Mouse (Mus musculus): ENCODE results near the gene Ptgdr2. TPM values are rescaled to one million over a fixed set of nuclear protein-coding genes. Genes with fewer than 3 reads are reported as not detected.

Gene Ptgdr2
- polyA plus RNA-seq, 1 experiment, result 0.88 TPM

- TF ChIP-seq POLR2A (IDR thresholded peaks at IDR 0.05; ENCODE audit: control insufficient read depth, low read depth, low read length), result no peak
- TF ChIP-seq CTCF (IDR thresholded peaks at IDR 0.05; ENCODE audit: control insufficient read depth, insufficient read depth, insufficient replicate concordance, low read depth, low read length), result peak; percentile 16; the same call in 1 of the 2 replicates
Observed at GRCm38 (mm10) chr19:10959085-10959977, 22.4 kb downstream of the Ptgdr2 start.

GRCm38 (mm10) chr19:10959978-10960346 is 23.0 kb downstream of the Ptgdr2 start:
- H3K27me3 ChIP-seq (ENCODE audit: control insufficient read depth, insufficient read depth, low read length), result no peaks in the 10 kb centered on the region
- no peak overlapping the region for H3K4me3 ChIP-seq (ENCODE audit: control insufficient read depth, low read depth, low read length)
- no peak overlapping the region; the same call in 1 of the 2 replicates for H3K27ac ChIP-seq (ENCODE audit: control insufficient read depth, insufficient read depth, low read depth, low read length)
- H3K36me3 ChIP-seq (ENCODE audit: control insufficient read depth, insufficient read depth, low read length), result no peaks in the 10 kb centered on the region
- TF ChIP-seq POLR2A (IDR thresholded peaks at IDR 0.05; ENCODE audit: control insufficient read depth, low read depth, low read length), result no peak
- no peak for TF ChIP-seq CTCF (IDR thresholded peaks at IDR 0.05; ENCODE audit: control insufficient read depth, insufficient read depth, insufficient replicate concordance, low read depth, low read length)
- H3K4me1 ChIP-seq (ENCODE audit: control insufficient read depth, insufficient read depth, low read length), result peaks cover 2% of the 10 kb centered on the region; the same call in 1 of the 2 replicates

More at GRCm38 (mm10) chr19:10959085-10959977, 22.4 kb downstream of the Ptgdr2 start:
- Histone ChIP-seq H3K4me3 (ENCODE audit: control insufficient read depth, low read depth, low read length) (no peak overlapping the region), H3K27me3 (ENCODE audit: control insufficient read depth, insufficient read depth, low read length) (no peaks in the 10 kb centered on the region), H3K4me1 (ENCODE audit: control insufficient read depth, insufficient read depth, low read length) (no peaks in the 10 kb centered on the region), H3K36me3 (ENCODE audit: control insufficient read depth, insufficient read depth, low read length) (no peaks in the 10 kb centered on the region), H3K27ac (ENCODE audit: control insufficient read depth, insufficient read depth, low read depth, low read length) (no peak overlapping the region; the same call in 1 of the 2 replicates)

- Histone ChIP-seq H3K27me3 (ENCODE audit: control insufficient read depth, insufficient read depth, low read length) (no peaks in the 10 kb centered on the region), H3K4me3 (ENCODE audit: control insufficient read depth, low read depth, low read length) (no peak overlapping the region), H3K27ac (ENCODE audit: control insufficient read depth, insufficient read depth, low read depth, low read length) (peak overlapping the region; percentile 82), H3K36me3 (ENCODE audit: control insufficient read depth, insufficient read depth, low read length) (no peaks in the 10 kb centered on the region), H3K4me1 (ENCODE audit: control insufficient read depth, insufficient read depth, low read length) (peaks cover 3% of the 10 kb centered on the region; the same call in 1 of the 2 replicates)
- TF ChIP-seq CTCF (IDR thresholded peaks at IDR 0.05; ENCODE audit: control insufficient read depth, insufficient read depth, insufficient replicate concordance, low read depth, low read length) (no peak), POLR2A (IDR thresholded peaks at IDR 0.05; ENCODE audit: control insufficient read depth, low read depth, low read length) (no peak)
Observed at GRCm38 (mm10) chr19:10965721-10966120, 28.8 kb downstream of the Ptgdr2 start.

- H3K27me3 ChIP-seq (ENCODE audit: control insufficient read depth, insufficient read depth, low read length), result no peaks in the 10 kb centered on the region
- peaks cover 3% of the 10 kb centered on the region; the same call in 1 of the 2 replicates for H3K4me1 ChIP-seq (ENCODE audit: control insufficient read depth, insufficient read depth, low read length)
- no peak overlapping the region for H3K4me3 ChIP-seq (ENCODE audit: control insufficient read depth, low read depth, low read length)
- TF ChIP-seq POLR2A (IDR thresholded peaks at IDR 0.05; ENCODE audit: control insufficient read depth, low read depth, low read length) (no peak), CTCF (IDR thresholded peaks at IDR 0.05; ENCODE audit: control insufficient read depth, insufficient read depth, insufficient replicate concordance, low read depth, low read length) (no peak)
- no peak overlapping the region for H3K27ac ChIP-seq (ENCODE audit: control insufficient read depth, insufficient read depth, low read depth, low read length)
- no peaks in the 10 kb centered on the region for H3K36me3 ChIP-seq (ENCODE audit: control insufficient read depth, insufficient read depth, low read length)
Observed at GRCm38 (mm10) chr19:10968578-10968977, 31.6 kb downstream of the Ptgdr2 start.

- no peaks in the 10 kb centered on the region for H3K36me3 ChIP-seq (ENCODE audit: control insufficient read depth, insufficient read depth, low read length)
- no peaks in the 10 kb centered on the region for H3K27me3 ChIP-seq (ENCODE audit: control insufficient read depth, insufficient read depth, low read length)
- H3K4me3 ChIP-seq (ENCODE audit: control insufficient read depth, low read depth, low read length), result no peak overlapping the region
- no peak overlapping the region; the same call in 1 of the 2 replicates for H3K27ac ChIP-seq (ENCODE audit: control insufficient read depth, insufficient read depth, low read depth, low read length)
- H3K4me1 ChIP-seq (ENCODE audit: control insufficient read depth, insufficient read depth, low read length), result no peaks in the 10 kb centered on the region
- TF ChIP-seq POLR2A (IDR thresholded peaks at IDR 0.05; ENCODE audit: control insufficient read depth, low read depth, low read length) (no peak), CTCF (IDR thresholded peaks at IDR 0.05; ENCODE audit: control insufficient read depth, insufficient read depth, insufficient replicate concordance, low read depth, low read length) (no peak)
Observed at GRCm38 (mm10) chr19:10970457-10970856, 33.5 kb downstream of the Ptgdr2 start.

GRCm38 (mm10) chr19:10972660-10973059 is 35.7 kb downstream of the Ptgdr2 start:
- no peaks in the 10 kb centered on the region for H3K36me3 ChIP-seq (ENCODE audit: control insufficient read depth, insufficient read depth, low read length)
- H3K4me3 ChIP-seq (ENCODE audit: control insufficient read depth, low read depth, low read length), result no peak overlapping the region
- TF ChIP-seq CTCF (IDR thresholded peaks at IDR 0.05; ENCODE audit: control insufficient read depth, insufficient read depth, insufficient replicate concordance, low read depth, low read length) (no peak), POLR2A (IDR thresholded peaks at IDR 0.05; ENCODE audit: control insufficient read depth, low read depth, low read length) (no peak)
- no peaks in the 10 kb centered on the region for H3K27me3 ChIP-seq (ENCODE audit: control insufficient read depth, insufficient read depth, low read length)
- H3K4me1 ChIP-seq (ENCODE audit: control insufficient read depth, insufficient read depth, low read length), result no peaks in the 10 kb centered on the region
- no peak overlapping the region for H3K27ac ChIP-seq (ENCODE audit: control insufficient read depth, insufficient read depth, low read depth, low read length)

- Histone ChIP-seq H3K4me3 (ENCODE audit: control insufficient read depth, low read depth, low read length) (no peak overlapping the region), H3K27ac (ENCODE audit: control insufficient read depth, insufficient read depth, low read depth, low read length) (no peak overlapping the region), H3K4me1 (ENCODE audit: control insufficient read depth, insufficient read depth, low read length) (no peaks in the 10 kb centered on the region), H3K36me3 (ENCODE audit: control insufficient read depth, insufficient read depth, low read length) (no peaks in the 10 kb centered on the region), H3K27me3 (ENCODE audit: control insufficient read depth, insufficient read depth, low read length) (no peaks in the 10 kb centered on the region)
- TF ChIP-seq CTCF (IDR thresholded peaks at IDR 0.05; ENCODE audit: control insufficient read depth, insufficient read depth, insufficient replicate concordance, low read depth, low read length) (no peak), POLR2A (IDR thresholded peaks at IDR 0.05; ENCODE audit: control insufficient read depth, low read depth, low read length) (no peak)
Observed at GRCm38 (mm10) chr19:10973187-10973586, 36.2 kb downstream of the Ptgdr2 start.
